Mouse (Mus musculus) left cerebral cortex, postnatal 14 days (tissue): Measurements from ENCODE around the gene Psen2. TPM values are rescaled to one million over a fixed set of nuclear protein-coding genes. Genes with fewer than 3 reads are reported as not detected.

Source experiments
- DNase-seq, 2 experiments: peaks; one replicate each; pipeline ENCODE4 v3.0.0; 2021 to 2022; ENCODE audit warnings: low spot score in 2 of 2, mixed read lengths in 1 of 2
- intact Hi-C: fragments of 180-260 bp; cut with DNase I; formaldehyde crosslinking; loops from one replicate; pipeline ENCODE4 v1.15.1; 2025
- total RNA-seq, 2 experiments: library from RNA; stranded (reverse); gene quantifications; 2 replicates each; pipeline ENCODE4 v1.2.3; 2021

The Psen2 gene
- total RNA-seq, 2 experiments from 2014 or later, result 18.1 to 20.8 TPM

DNA sequence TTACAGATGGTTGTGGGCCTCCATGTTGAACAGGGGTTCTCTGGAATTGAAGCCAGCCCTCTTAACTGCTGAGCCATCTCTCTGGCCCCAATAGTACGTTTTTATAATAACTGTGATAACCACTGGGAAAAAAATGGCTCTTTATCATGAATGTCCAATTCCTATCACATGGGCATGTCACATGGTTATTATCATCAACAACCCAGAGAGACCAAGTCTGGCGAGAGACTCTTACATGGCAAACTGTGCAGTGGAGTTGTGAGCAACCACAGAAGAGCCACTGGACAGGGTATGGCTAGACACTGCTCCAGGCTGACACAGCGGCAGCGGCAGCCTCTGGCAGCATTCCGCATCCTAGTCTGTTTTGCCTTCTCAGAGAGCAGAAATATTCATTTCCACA, 8.9 kb downstream of the Psen2 start:
- no peak for DNase-seq
- intact Hi-C loops, result no loop called here

DNA sequence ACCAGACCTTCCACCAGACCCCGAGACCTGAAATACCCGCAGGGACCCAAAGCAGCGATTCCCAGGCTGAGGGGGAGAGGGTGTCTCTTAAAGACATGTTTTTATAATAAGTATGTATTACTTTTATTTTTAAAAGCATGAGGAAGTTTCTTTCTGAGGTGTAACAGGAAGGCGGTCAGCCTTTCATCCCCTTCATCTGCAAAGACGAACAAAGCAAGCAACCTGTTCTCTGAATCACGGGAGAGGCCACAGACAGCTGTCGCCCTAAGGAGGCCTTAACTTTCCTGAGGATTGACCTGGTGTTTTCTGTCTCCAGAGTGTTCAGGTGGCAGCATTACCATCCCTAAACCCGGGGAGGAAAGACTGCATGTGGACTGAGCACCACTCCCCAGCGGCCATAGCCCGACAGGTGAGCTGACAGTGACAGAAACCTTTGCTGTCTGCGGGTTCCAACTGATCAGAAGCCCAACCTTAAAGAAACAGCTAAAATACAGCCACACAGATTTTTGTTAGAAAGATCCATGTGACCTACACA, 10.5 kb downstream of the Psen2 start:
- intact Hi-C loops, result no loop called here
- DNase-seq, result no peak

DNA sequence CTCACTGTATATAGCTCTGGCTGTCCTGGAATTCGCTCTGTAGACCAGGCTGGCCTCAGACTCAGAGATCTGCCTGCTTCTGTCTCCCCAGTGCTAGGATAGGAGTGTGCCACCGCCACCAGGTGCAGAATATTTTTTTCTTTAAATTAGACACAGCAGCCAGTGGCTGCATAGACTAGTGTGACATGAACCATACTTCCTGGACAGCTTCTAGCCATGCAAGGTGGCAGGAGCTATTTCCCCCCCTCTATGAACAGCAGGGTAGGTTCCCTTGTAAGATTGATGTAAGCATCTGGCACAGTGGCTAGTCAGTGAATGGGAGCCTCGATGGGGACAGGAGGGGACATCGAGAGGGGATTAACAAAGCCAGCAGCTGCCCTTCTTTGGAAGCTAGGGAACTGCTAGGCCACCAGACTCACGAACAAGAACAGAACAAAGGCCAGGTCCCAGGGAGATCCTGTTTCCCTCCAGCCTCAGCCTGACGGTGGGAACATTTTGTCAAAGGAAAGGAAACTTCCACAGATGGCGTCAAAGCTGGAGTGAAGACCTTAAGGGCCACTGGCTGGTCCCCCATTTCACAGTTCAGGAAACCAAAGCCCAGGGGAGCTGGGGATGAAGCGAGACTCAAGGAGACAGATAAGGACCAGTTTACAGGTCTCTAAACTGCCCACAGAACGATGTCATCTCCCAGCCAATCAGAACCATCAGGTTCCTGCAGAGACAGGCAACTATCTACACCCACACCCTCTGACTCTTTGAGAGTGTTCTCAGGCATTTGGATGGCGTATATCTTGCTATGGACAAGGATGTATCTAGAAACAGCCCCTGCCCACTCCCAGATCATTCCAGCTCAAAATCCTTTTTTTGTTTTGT, 11.8 kb downstream of the Psen2 start:
- DNase-seq, result no peak
- intact Hi-C loops, result no loop called here

DNA sequence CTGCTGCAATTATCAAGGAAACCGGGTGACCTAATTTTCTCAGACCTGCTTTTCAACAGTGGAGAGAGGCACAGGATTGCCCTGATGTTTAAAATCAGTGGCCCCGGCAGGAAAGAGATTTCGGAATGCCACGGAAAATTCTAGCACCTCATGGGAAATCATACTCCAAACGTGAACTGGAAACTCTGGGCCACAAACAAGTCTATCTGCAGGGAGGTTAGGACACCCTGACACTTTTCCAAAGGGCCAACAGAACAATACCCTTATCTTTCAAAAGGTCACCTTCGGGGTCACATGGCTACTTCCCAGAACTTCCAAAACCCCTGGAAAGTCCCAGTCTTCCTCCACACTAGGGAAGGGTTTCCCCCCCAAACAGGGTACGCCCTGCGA, 12.8 kb downstream of the Psen2 start:
- no peak for DNase-seq
- intact Hi-C loops, result no loop called here

DNA sequence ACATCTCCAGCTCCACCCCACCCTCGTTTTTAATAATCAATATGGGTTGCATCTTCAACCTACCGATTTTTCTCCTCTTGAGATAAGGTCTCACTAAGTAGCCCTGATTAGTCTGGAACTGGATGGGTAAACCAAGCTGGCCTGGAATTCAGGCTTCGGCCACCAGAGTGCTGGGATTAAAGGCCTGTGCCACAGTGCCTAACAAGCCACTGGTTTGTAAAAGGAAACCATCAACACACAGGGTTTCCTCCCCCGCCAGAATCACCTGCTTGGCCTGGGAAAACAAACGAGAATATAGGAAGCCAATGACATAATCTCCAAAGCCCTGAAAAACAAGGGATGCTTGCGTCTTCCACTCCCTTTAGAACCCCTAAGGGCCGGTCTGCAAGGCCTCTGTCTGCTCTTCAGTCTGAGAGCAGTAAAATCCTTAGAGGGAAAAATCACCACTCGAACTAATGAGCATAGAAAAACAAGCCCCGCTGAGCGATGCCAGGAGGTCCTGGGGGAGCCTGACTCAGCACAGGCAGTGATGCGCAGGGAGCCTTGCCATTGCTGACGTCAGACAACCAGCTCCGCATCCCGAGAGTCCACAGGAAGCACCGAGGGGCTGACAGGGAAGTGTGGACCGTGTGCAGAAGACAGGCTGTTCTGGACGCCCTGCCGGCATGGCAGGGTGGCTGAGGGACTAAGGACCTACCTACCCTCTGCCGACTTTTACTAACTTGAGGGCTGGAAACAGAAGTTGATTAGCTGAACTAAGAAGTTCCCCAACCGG, 13.4 kb downstream of the Psen2 start:
- intact Hi-C loops, result no loop called here
- peak; percentile 45 to 62 for DNase-seq

DNA sequence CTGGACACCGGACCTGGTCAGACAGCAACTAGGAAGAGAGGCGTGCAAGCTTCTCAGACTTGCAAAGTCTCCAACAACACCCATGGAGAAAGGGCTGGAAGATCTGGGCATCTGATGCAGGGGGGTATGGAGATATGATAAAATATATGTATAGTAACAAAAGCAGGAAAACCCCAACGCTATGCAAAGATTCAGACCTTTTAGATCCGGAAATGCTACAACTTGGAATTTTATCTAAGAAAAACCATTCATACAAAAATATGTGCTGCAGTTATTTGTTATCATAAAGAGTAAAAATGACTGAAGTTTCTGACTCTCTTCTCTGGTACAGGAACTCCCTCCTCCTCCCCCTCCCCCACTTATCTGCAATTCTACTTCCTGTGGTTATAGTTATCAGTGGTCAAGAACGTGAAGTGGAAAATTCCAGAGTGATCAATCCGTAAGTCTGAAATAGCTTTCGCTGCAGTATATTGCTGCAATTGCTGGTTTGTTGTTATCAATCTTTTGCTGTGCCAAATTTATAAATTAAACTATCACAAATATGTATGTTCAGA, 14.6 kb downstream of the Psen2 start:
- intact Hi-C loops, result no loop called here
- no peak for DNase-seq

DNA sequence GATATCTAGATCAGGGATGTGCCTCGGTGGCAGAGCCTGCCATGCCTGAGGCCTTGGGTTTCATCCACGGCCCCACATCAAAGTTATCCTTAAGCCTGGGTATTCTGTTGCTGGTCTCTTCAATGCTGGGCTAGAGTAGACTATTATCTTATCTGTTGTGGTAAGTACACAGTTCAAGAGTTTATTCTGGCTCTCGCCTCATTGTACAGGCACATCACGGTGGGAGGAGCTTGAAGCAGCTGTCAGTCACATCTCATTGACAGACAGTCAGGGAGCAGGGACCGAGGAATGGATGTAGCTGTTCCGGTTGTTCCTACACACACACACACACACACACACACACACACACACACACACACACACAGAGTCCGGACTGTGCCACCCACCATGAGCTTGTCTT, 15.3 kb downstream of the Psen2 start:
- intact Hi-C loops, result no loop called here
- DNase-seq, result no peak

DNA sequence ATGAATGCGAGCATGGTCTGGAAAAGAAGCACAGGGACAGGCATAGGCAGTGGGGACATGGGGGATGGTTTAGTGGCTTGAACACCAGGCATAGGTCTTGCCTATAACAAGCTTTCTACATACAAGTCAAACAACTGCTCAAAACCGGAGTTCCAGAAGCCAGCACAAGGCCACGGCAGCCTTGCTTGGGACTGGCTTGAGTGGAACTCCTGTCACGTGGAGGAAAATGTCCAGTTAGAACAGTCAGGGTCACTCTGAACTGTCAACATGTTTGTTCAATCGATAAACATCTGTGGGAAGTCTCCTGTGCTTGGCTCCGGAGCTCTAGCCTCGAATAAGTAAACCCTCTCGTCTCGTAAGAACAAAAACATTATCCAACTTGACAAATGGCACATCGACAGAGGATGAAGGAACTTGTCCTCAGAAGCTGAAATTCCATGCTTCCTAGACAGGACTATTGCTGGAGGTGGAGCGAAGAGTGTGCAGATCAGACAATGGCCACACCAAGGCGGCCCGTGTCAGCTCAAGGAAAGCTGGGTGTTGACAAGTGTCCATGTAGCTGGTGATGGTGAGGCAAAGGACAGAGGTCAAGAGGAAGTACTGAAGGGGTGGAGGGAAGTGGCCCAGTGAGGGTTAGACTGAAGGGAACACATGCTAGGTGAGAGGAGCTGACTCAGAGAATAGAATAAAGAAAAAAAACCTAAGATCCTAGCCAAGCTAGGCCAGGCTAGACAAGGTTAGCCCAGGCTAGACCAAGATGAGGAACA, 17.3 kb downstream of the Psen2 start:
- intact Hi-C loops, result no loop called here
- DNase-seq, result no peak

DNA sequence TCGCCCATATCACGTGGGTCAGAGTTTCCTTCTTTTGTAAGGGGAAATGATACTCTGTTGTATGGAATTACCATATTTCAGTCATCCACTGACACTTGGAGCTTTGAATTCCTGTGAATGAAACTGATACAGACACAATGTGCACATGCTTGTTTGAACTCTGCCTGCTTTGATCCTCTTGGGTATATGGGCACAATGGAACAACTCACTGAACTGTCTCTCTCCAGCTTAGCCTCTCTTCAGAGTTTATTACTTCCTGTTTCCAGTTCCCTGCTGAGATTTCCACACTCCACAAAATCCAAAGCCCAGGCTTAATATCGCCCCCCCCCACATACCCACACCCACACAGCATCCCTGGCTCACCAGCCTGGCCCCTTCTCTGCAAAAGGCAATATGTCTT, 31.5 kb downstream of the Psen2 start:
- no peak for DNase-seq
- intact Hi-C loops, result no loop called here

DNA sequence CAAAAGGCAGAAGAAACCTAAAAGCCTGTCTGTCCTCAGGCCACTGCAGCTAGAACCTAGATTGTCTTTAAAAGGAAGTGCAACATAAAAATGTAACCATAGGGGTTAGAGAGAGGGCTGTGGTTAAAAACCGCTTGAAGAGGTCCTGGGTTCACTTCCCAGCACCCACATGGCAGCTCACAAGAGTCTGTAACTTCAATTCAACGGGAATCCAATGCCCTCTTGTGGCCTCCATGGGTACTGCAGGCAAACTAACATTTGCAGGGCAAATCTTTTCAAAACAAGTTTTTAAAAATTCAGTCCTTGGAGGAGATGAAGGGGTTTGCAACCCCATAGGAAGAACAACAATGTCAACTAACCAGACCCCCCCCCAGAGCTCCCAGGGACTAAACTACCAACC, 32.7 kb downstream of the Psen2 start:
- intact Hi-C loops, result no loop called here
- no peak for DNase-seq

DNA sequence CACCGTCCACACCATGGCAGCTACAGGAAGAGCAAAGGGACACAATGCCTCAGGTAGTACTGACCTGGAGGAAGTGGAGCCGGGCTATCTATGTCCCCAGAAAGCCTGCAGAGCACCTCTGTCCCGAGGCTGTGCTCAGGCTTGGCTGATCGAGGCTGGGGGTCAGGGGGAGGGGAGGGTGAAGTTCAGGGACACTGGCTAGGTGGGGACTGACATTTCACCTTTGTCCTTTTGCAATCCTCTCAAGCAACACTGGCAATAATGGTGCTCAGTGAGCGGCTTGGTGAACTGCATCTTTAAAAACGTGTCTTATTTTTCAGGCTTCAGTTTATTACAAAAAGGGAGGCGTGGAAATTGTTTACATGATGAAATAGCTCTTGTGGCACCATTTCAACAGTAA, 33.3 kb downstream of the Psen2 start:
- no peak for DNase-seq
- intact Hi-C loops, result no loop called here

DNA sequence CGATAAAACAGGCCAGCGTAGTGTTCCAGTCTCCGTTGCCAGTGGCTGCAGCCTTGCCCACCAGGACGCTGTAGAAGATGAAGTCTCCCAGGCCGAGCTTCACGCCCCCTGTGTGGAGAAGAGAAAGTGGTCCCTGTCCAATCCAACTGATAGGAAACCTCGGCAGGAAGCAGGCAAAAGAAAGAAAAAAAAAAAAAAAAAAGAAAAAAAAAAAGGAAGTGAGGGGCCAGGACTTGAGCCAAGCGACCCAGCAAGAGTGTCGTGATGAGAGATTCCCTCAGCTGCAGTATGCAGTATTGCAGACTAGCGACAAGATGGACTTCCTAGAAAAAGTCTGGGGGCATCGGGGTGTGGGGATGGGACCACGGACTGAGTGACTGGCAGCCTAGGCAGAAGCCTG, 34.4 kb downstream of the Psen2 start:
- no peak for DNase-seq
- intact Hi-C loops, result no loop called here

DNA sequence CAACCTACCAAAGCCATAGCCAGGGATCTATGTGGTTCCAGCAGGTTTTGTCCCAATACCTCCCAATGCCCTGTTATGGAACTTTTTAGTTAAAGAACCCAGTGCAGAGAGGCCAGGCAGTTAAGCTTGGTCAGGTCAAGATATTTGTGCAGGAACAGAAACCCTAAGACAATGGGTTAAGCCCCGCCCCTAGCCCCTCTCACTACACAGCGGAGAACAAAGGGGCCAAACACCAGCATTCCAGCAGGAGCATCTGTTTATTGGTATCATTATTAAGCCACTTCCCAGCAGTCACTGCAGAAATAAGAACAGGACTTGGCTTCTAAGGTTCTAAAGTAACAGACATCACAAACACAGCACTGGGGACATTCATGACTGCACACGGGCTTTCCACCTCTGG, 36.5 kb downstream of the Psen2 start:
- DNase-seq, result no peak
- intact Hi-C loops, result no loop called here

DNA sequence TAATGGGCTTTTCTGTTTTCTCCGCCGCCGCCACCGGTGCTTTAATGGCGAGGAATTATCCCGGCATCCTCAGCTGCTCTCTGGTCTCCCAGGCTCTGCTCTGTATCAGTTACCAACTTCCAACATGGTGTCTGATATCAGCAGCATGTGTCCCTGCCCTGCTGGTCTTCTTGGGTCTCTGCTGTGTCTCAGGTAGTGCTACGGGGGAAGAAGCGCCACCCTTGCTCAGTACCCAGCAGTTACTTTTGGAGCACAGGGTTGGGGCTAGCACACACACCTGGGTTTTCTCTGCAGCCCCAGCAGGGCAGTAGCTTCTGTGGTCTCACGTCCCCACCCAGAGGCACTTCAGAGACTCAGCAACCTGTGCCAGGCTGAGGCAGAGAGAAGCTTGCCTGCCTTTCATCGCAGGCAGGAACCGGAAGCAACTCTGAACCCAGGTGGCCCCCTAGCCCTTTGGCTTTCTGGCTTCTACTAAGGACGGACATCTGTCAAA, 37.0 kb downstream of the Psen2 start:
- no peak for DNase-seq
- intact Hi-C loops, result no loop called here

DNA sequence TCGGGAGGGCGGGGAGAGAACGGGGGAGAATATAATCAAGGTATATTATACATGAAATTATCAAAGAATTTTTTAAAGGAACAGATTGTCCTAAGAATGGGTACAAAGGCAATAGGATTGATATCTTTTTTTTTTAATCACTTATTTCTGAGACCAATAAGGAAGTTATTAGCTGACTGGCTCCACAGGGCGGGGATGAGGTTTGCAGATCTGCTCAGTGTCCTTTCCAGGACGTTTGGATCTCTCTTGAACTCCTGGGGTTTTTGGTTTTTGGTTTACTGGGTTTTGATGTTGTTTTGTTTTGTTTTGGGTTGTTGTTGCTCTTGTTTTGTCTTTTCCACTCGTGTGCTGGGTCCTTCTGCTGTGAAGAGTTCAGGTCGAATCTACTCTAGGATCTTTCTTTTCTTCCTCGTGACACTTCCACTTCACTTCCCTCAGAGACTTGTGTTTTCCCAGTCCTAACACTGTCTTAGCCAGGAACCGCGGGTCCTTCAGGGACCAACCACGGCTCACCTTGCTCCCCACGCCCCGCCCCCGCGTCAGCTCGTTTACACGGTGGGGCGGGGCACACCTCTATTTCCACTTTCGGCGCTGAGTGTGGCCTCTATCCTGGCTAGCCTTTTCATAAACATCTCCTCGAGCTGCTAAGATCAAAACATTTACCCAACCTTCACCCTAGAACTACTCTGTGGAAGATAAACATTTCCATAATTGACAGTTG, 37.6 kb downstream of the Psen2 start:
- peak in 1 of 2 experiments; percentile 14 for DNase-seq
- intact Hi-C loops, result no loop called here

DNA sequence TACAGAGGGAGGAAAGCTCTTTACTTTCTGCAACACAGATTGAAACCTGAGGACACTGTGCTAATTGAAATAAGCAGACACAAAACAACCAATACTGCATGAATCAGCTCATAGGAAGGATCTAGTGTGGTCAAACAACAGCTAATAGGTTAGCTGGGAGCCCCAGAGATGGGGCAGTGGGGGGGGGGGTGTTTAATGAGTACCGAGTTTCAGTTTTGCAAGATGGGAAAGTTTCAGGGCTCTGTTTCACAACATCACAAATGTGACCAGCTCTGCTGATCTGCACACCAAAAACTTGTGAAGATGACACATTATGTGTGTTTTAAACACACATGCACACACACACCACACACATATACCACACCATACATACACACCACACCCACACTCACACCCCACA, 41.2 kb downstream of the Psen2 start:
- intact Hi-C loops, result no loop called here
- DNase-seq, result no peak

DNA sequence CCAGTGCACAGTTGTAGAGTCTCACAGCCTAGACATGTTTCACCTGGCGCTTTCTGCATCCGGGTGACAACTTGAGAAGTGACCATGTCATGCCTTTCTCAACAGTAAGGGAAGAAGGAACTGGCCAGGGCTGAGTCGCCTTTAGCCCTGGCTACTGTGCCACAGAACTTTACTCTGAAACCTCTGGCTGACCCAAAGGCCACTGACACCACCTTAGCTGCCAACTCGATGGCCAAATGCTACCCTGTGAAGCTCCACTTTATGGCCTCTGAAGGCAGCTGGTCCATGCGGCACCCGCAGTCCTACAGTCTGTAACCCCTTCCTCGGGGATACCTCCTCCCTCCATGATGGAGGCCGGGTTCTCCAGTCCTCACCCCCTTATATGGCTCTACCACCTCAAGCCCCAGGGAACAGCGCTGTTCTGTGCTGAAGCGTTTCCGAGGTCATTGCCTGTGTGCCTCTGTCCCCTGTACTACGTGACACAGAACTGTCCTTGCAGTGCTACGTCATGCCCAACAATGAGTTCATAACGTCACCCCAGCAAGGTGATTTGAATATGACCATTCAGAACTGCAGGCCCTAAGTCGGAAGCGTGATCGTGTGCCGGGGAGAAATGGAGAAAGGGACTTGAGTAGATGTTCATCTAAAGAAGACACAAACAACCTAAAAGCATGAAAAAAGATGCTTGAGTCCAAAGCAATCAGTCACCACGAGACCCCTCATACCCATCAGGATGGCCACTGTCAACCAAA, 42.3 kb downstream of the Psen2 start:
- intact Hi-C loops, result no loop called here
- no peak for DNase-seq
